Mouse (Mus musculus): ENCODE measurements around the gene Utrn. TPM values are rescaled to one million over a fixed set of nuclear protein-coding genes. Genes with fewer than 3 reads are reported as not detected.
A peak's percentile ranks its signal among the peaks of the same experiment; 100 is the strongest.

The Utrn gene
- polyA plus RNA-seq, 1 experiment from 2014 or later = 67.0 TPM

DNA sequence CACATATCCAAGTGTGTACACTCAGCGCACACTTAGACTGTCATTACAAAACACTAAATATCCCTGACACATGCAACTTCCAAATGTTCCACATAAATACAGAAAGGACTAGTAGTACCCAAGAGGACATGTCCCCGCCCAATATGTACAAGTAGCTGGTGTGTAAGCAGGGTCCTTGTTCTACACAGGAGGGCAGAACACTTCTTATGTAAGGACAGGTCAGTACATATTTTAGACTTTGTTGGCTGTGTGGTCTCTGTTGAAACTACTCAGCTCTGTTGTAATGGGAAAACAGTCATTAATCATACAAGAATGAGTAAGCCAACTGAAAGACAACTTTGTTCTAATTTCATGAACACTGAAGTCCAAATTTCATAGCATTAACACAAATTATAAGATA, 114.3 kb downstream of the Utrn start:
- H3K27ac ChIP-seq (replicated peaks in 1 of 2; ENCODE audit: control insufficient read depth in 1 of 2, insufficient read depth in 1 of 2, low read depth in 2 of 2, low read length in 2 of 2) = no peak overlapping the region
- WGBS = 93% methylated on average over 2 of the region's 2 CpGs
- no peak overlapping the region for H3K4me3 ChIP-seq (ENCODE audit: control insufficient read depth in 1 of 2, insufficient read depth in 1 of 2, low read depth in 1 of 2, low read length in 2 of 2)
- H3K9me3 ChIP-seq (ENCODE audit: control insufficient read depth, low read length) = no peaks in the 10 kb centered on the region
- ATAC-seq (ENCODE audit: insufficient number of reproducible peaks, insufficient read depth, low FRiP score, low read depth) = no peak
- H3K36me3 ChIP-seq (ENCODE audit: control insufficient read depth, insufficient read depth, low read length) = peaks cover 13% of the 10 kb centered on the region
- H3K4me1 ChIP-seq (ENCODE audit: control insufficient read depth in 2 of 2, insufficient read depth in 2 of 2, low read length in 2 of 2) = peaks cover 0 to 10% of the 10 kb centered on the region in 2 experiments; a peak in 2 of 4 replicates
- no peak overlapping the region for H3K9ac ChIP-seq (ENCODE audit: low read length)
- H3K27me3 ChIP-seq (ENCODE audit: control insufficient read depth, insufficient read depth, low read length) = no peaks in the 10 kb centered on the region
- H3K4me2 ChIP-seq (ENCODE audit: low read length) = no peak overlapping the region

DNA sequence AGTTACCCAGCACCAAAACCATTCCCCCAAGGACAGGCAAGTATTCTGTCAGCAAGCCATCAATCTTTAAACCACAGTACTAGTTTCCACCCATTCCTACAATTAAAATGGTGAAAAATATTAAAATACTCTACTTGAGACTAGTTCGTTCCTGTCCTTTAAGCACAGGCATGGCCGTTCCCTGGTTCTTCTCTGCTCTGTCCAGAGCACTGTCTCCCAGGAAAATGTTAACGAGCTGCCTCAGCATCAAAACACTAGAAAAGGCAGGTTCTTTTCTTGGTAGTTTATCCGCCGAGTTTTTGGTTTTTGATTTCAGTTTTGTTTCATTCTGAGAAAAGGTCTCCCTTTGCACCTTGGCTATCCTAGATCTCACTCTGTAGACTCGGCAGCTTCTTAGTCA, 115.0 kb downstream of the Utrn start:
- H3K4me1 ChIP-seq (ENCODE audit: control insufficient read depth in 2 of 2, insufficient read depth in 2 of 2, low read length in 2 of 2) = peaks cover 0 to 10% of the 10 kb centered on the region in 2 experiments; a peak in 2 of 4 replicates
- no peak overlapping the region for H3K27ac ChIP-seq (replicated peaks in 1 of 2; ENCODE audit: control insufficient read depth in 1 of 2, insufficient read depth in 1 of 2, low read depth in 2 of 2, low read length in 2 of 2)
- no peak overlapping the region for H3K4me2 ChIP-seq (ENCODE audit: low read length)
- no peak overlapping the region for H3K4me3 ChIP-seq (ENCODE audit: control insufficient read depth in 1 of 2, insufficient read depth in 1 of 2, low read depth in 1 of 2, low read length in 2 of 2)
- no peaks in the 10 kb centered on the region for H3K27me3 ChIP-seq (ENCODE audit: control insufficient read depth, insufficient read depth, low read length)
- no peak for ATAC-seq (ENCODE audit: insufficient number of reproducible peaks, insufficient read depth, low FRiP score, low read depth)
- H3K9me3 ChIP-seq (ENCODE audit: control insufficient read depth, low read length) = no peaks in the 10 kb centered on the region
- no peak overlapping the region for H3K9ac ChIP-seq (ENCODE audit: low read length)
- 81% methylated on average over 6 of the region's 6 CpGs for WGBS
- peaks cover 21% of the 10 kb centered on the region for H3K36me3 ChIP-seq (ENCODE audit: control insufficient read depth, insufficient read depth, low read length)

DNA sequence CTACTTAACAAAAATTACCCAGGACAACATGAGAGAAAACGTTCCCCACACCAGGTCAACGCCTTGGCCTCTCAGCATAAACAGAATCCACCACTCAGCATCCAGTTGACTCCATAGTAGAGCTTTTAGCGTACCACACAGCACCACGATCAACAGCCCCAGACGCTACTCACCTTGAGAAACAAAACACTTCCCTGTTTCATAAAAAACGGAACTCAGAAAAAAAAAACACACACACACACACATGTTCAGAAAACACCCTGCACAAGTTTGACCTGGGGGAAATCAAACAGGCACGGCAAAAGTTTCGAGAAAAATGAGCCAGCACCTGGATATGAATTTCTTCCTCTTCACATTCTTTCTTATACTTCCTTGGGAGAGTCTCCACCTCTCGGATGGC, 125.4 kb downstream of the Utrn start:
- no peaks in the 10 kb centered on the region for H3K27me3 ChIP-seq (ENCODE audit: control insufficient read depth, insufficient read depth, low read length)
- H3K9me3 ChIP-seq (ENCODE audit: control insufficient read depth, low read length) = no peaks in the 10 kb centered on the region
- whole genome bisulfite sequencing = 93% methylated on average over 9 of the region's 9 CpGs
- peaks cover 5 to 19% of the 10 kb centered on the region in 2 experiments for H3K4me1 ChIP-seq (ENCODE audit: control insufficient read depth in 2 of 2, insufficient read depth in 2 of 2, low read length in 2 of 2)
- no peak overlapping the region for H3K4me2 ChIP-seq (ENCODE audit: low read length)
- no peak for ATAC-seq (ENCODE audit: insufficient number of reproducible peaks, insufficient read depth, low FRiP score, low read depth)
- no peak overlapping the region for H3K9ac ChIP-seq (ENCODE audit: low read length)
- H3K27ac ChIP-seq (replicated peaks in 1 of 2; ENCODE audit: control insufficient read depth in 1 of 2, insufficient read depth in 1 of 2, low read depth in 2 of 2, low read length in 2 of 2) = no peak overlapping the region
- H3K4me3 ChIP-seq (ENCODE audit: control insufficient read depth in 1 of 2, insufficient read depth in 1 of 2, low read depth in 1 of 2, low read length in 2 of 2) = no peak overlapping the region
- H3K36me3 ChIP-seq (ENCODE audit: control insufficient read depth, insufficient read depth, low read length) = peaks cover 42% of the 10 kb centered on the region

DNA sequence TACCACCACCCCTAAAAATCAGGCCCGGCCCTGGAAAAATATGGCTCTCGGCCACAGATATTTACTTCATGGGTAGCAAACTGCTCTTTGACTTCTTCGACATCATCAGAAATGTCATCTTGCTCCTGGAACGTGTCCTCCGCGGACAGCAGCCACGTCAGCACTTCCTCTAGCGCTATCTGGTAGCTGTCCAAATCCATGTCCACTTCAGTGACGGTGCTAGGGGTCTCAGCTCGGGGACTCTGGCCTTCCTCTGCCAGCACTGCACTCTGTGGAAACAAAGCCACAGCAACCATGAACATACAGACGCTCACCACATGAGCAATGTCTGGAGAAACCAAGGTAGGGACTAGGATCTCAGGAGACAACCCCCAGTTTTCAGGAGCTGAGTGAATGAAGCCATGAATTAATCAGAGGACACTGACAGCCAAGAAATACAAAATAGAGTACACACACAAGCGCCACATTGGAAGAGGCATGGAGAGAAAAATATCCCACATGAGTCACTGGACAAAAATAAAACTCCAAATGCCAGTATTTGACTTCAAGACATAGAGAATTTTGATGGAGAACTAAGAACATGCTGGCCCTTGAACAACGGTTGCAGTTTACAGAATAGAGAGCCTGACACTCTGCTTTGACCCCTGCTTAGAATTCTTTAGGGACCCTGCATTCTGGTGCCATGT, 129.7 kb downstream of the Utrn start:
- WGBS = 29% methylated on average over 13 of the region's 13 CpGs
- peak; percentile 66; the same call in 1 of the 2 replicates for ATAC-seq (ENCODE audit: insufficient number of reproducible peaks, insufficient read depth, low FRiP score, low read depth)
- Histone ChIP-seq H3K9me3 (ENCODE audit: control insufficient read depth, low read length) (no peaks in the 10 kb centered on the region), H3K4me1 (ENCODE audit: control insufficient read depth in 2 of 2, insufficient read depth in 2 of 2, low read length in 2 of 2) (peaks cover 5 to 33% of the 10 kb centered on the region in 2 experiments), H3K9ac (ENCODE audit: low read length) (no peak overlapping the region), H3K27me3 (ENCODE audit: control insufficient read depth, insufficient read depth, low read length) (no peaks in the 10 kb centered on the region), H3K36me3 (ENCODE audit: control insufficient read depth, insufficient read depth, low read length) (peaks cover 47% of the 10 kb centered on the region), H3K27ac (replicated peaks in 1 of 2; ENCODE audit: control insufficient read depth in 1 of 2, insufficient read depth in 1 of 2, low read depth in 2 of 2, low read length in 2 of 2) (peak overlapping the region; percentile 15 to 79; a peak in 3 of 4 replicates), H3K4me3 (ENCODE audit: control insufficient read depth in 1 of 2, insufficient read depth in 1 of 2, low read depth in 1 of 2, low read length in 2 of 2) (no peak overlapping the region), H3K4me2 (ENCODE audit: low read length) (no peak overlapping the region)

DNA sequence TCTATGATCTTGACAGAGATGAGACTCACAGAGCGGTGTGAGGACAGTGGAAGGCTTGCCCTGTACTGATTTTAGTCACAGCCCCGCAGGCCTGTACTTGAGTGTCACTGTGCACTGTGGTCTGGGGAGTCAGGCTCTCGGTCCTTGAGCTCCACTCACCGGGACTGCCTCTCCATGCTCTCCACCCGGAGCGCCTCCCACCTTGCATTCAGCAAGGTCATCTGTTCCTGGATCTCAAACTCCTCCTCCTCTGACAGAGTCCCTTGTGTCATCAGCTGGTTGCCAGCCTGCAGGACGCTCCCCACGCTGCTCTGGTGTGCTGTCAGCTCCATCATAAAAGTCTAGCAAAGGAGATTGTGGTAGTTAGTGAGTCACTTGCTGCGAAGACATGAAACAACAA, 131.2 kb downstream of the Utrn start:
- Histone ChIP-seq H3K9ac (ENCODE audit: low read length) (no peak overlapping the region), H3K9me3 (ENCODE audit: control insufficient read depth, low read length) (no peaks in the 10 kb centered on the region), H3K27me3 (ENCODE audit: control insufficient read depth, insufficient read depth, low read length) (no peaks in the 10 kb centered on the region), H3K4me3 (ENCODE audit: control insufficient read depth in 1 of 2, insufficient read depth in 1 of 2, low read depth in 1 of 2, low read length in 2 of 2) (no peak overlapping the region), H3K27ac (replicated peaks in 1 of 2; ENCODE audit: control insufficient read depth in 1 of 2, insufficient read depth in 1 of 2, low read depth in 2 of 2, low read length in 2 of 2) (peak overlapping the region in 1 of 2 experiments; percentile 4; a peak in 2 of 4 replicates), H3K4me1 (ENCODE audit: control insufficient read depth in 2 of 2, insufficient read depth in 2 of 2, low read length in 2 of 2) (peaks cover 5 to 33% of the 10 kb centered on the region in 2 experiments), H3K36me3 (ENCODE audit: control insufficient read depth, insufficient read depth, low read length) (peaks cover 48% of the 10 kb centered on the region), H3K4me2 (ENCODE audit: low read length) (no peak overlapping the region)
- ATAC-seq (ENCODE audit: insufficient number of reproducible peaks, insufficient read depth, low FRiP score, low read depth) = peak; percentile 43; the same call in 1 of the 2 replicates
- 35% methylated on average over 9 of the region's 9 CpGs for WGBS

DNA sequence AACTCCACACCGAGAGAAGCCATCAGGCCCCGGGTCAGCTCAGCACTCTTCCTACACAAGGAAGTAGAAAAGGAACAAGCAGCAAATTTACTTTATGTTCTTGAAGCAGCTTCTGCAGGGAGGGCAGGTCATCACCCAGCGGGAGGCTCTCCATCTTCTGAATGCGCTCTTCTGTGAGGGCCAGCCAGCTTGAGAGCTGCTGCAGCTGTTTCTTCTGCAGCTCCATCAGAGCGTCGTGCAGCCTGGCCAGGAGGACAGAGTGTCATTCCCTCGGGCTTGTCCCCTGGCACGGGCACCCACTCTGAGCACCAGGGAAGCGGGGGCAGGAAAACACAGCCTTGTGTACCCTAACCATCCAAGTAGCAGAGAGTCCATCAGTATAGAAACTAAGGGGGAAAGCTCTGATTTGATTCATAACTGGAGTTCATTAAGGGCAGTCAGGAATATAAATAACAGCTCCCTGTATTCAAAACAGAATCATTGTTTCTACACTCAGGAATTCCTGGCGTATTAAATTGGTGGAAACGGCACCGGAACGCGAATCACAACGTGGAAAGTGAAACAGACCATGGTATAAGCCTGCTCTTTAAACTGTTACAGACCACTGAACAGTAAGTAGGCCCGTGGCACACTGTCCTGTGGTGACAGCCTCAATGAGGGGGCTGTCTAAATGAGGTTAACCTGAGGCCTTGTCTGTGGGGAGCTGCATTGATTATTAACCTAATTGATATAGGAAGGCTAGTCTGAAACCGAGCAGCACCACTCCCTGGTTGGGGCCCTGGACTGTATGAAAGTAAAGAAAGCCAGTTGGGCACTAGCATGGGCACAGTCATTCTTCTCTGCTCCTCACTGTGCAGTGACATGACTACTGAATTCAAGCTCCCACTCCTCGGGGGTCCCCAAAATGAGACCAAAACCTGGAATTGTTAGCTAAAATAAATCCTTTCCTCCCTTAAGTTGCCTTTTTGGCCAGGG, 132.0 kb downstream of the Utrn start:
- peaks cover 5 to 33% of the 10 kb centered on the region in 2 experiments for H3K4me1 ChIP-seq (ENCODE audit: control insufficient read depth in 2 of 2, insufficient read depth in 2 of 2, low read length in 2 of 2)
- H3K36me3 ChIP-seq (ENCODE audit: control insufficient read depth, insufficient read depth, low read length) = peaks cover 49% of the 10 kb centered on the region
- H3K4me2 ChIP-seq (ENCODE audit: low read length) = no peak overlapping the region
- H3K9ac ChIP-seq (ENCODE audit: low read length) = no peak overlapping the region
- no peak for ATAC-seq (ENCODE audit: insufficient number of reproducible peaks, insufficient read depth, low FRiP score, low read depth)
- H3K4me3 ChIP-seq (ENCODE audit: control insufficient read depth in 1 of 2, insufficient read depth in 1 of 2, low read depth in 1 of 2, low read length in 2 of 2) = no peak overlapping the region
- H3K27ac ChIP-seq (replicated peaks in 1 of 2; ENCODE audit: control insufficient read depth in 1 of 2, insufficient read depth in 1 of 2, low read depth in 2 of 2, low read length in 2 of 2) = no peak overlapping the region; a peak in 2 of 4 replicates
- H3K27me3 ChIP-seq (ENCODE audit: control insufficient read depth, insufficient read depth, low read length) = no peaks in the 10 kb centered on the region
- H3K9me3 ChIP-seq (ENCODE audit: control insufficient read depth, low read length) = no peaks in the 10 kb centered on the region
- WGBS = 67% methylated on average over 18 of the region's 18 CpGs

DNA sequence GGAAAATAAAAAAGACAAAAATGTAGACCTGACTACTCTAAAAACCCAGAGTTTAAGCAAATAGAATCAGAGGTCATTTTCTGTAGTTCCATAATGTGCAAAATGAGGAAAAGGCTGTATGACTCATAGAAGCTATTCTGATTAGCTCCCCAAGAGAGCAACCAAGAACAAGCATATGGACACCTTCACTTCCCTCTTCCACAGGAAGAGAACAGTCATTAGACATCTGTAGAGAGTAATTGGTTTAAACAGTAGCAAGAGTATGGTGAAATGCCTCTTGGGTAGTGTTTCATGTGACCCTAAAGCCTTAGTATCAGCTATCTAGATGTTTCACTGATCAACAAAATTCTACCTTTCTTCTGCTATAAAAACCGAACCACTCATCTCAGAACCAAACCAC, 133.5 kb downstream of the Utrn start:
- H3K27ac ChIP-seq (replicated peaks in 1 of 2; ENCODE audit: control insufficient read depth in 1 of 2, insufficient read depth in 1 of 2, low read depth in 2 of 2, low read length in 2 of 2) = no peak overlapping the region
- H3K9me3 ChIP-seq (ENCODE audit: control insufficient read depth, low read length) = no peaks in the 10 kb centered on the region
- H3K4me3 ChIP-seq (ENCODE audit: control insufficient read depth in 1 of 2, insufficient read depth in 1 of 2, low read depth in 1 of 2, low read length in 2 of 2) = no peak overlapping the region
- peaks cover 51% of the 10 kb centered on the region for H3K36me3 ChIP-seq (ENCODE audit: control insufficient read depth, insufficient read depth, low read length)
- WGBS = 91% methylated on average over 1 of the region's 1 CpGs
- no peak for ATAC-seq (ENCODE audit: insufficient number of reproducible peaks, insufficient read depth, low FRiP score, low read depth)
- H3K4me2 ChIP-seq (ENCODE audit: low read length) = no peak overlapping the region
- H3K27me3 ChIP-seq (ENCODE audit: control insufficient read depth, insufficient read depth, low read length) = no peaks in the 10 kb centered on the region
- H3K9ac ChIP-seq (ENCODE audit: low read length) = no peak overlapping the region
- H3K4me1 ChIP-seq (ENCODE audit: control insufficient read depth in 2 of 2, insufficient read depth in 2 of 2, low read length in 2 of 2) = peaks cover 5 to 30% of the 10 kb centered on the region in 2 experiments

Measured in heart, embryonic 14.5 days (tissue).